Mouse (Mus musculus): ENCODE measurements around the gene Ctnnd2.

DNA sequence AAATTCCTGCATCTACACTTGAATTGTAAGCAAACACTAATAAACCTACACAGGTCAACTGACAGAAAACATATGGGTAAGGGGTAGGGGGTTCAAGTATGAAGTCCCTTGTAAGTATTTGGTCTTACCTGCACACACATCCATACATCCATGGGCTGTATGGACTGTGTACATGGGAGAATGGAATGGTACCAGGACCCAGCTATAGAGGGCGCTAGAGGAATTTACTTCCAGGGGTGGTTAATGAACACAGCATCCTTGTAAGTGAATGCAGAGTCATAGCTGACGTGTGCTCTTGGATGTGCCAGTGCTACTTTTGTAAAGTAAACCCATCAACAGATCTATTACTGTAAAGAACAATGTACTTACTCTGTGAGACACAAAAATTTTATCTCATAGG lies 254.9 kb downstream of the Ctnnd2 start:
- no peak for TF ChIP-seq CTCF (IDR thresholded peaks at IDR 0.05; ENCODE audit: insufficient read depth, low read length)
- no peak for TF ChIP-seq POLR2A (IDR thresholded peaks at IDR 0.05; ENCODE audit: borderline replicate concordance, extremely low read depth, low read depth, low read length)

Data from lung, adult 2 months (tissue).